Mouse (Mus musculus): ENCODE results near the gene Smap1.

The Smap1 gene

GRCm38 (mm10) chr1:23920275-23920674 lies 1.8 kb downstream of the Smap1 start:
- no peak for DNase-seq (ENCODE audit: low spot score in 2 of 2)

GRCm38 (mm10) chr1:23919086-23919485 lies 3.0 kb downstream of the Smap1 start:
- no peak for DNase-seq (ENCODE audit: low spot score in 2 of 2)

- no peak for DNase-seq (ENCODE audit: low spot score in 2 of 2)
Measured at GRCm38 (mm10) chr1:23915483-23915882, 6.6 kb downstream of the Smap1 start.

GRCm38 (mm10) chr1:23912988-23913387 lies 9.1 kb downstream of the Smap1 start:
- DNase-seq (ENCODE audit: low spot score in 2 of 2): no peak

- DNase-seq (ENCODE audit: low spot score in 2 of 2): no peak
Measured at GRCm38 (mm10) chr1:23906082-23906481, 16.0 kb downstream of the Smap1 start.

- no peak for DNase-seq (ENCODE audit: low spot score in 2 of 2)
Measured at GRCm38 (mm10) chr1:23903340-23903739, 18.8 kb downstream of the Smap1 start.

- no peak for DNase-seq (ENCODE audit: low spot score in 2 of 2)
Measured at GRCm38 (mm10) chr1:23902736-23903135, 19.4 kb downstream of the Smap1 start.

GRCm38 (mm10) chr1:23899647-23900020 lies 22.5 kb downstream of the Smap1 start:
- no peak for DNase-seq (ENCODE audit: low spot score in 2 of 2)

- no peak for DNase-seq (ENCODE audit: low spot score in 2 of 2)
Measured at GRCm38 (mm10) chr1:23899020-23899646, 23.0 kb downstream of the Smap1 start.

GRCm38 (mm10) chr1:23892072-23892471 lies 30.0 kb downstream of the Smap1 start:
- no peak for DNase-seq (ENCODE audit: low spot score in 2 of 2)

- no peak for DNase-seq (ENCODE audit: low spot score in 2 of 2)
Measured at GRCm38 (mm10) chr1:23884914-23885313, 37.2 kb downstream of the Smap1 start.

GRCm38 (mm10) chr1:23884087-23884668 lies 37.9 kb downstream of the Smap1 start:
- no peak for DNase-seq (ENCODE audit: low spot score in 2 of 2)

GRCm38 (mm10) chr1:23882681-23883080 lies 39.4 kb downstream of the Smap1 start:
- no peak for DNase-seq (ENCODE audit: low spot score in 2 of 2)

- DNase-seq (ENCODE audit: low spot score in 2 of 2): no peak
Measured at GRCm38 (mm10) chr1:23872194-23872593, 49.9 kb downstream of the Smap1 start.

- DNase-seq (ENCODE audit: low spot score in 2 of 2): no peak
Measured at GRCm38 (mm10) chr1:23867350-23867862, 54.7 kb downstream of the Smap1 start.

GRCm38 (mm10) chr1:23865566-23865965 lies 56.6 kb downstream of the Smap1 start:
- DNase-seq (ENCODE audit: low spot score in 2 of 2): no peak

- DNase-seq (ENCODE audit: low spot score in 2 of 2): no peak
Measured at GRCm38 (mm10) chr1:23860944-23861343, 61.2 kb downstream of the Smap1 start.

GRCm38 (mm10) chr1:23855623-23856022 lies 66.5 kb downstream of the Smap1 start:
- no peak for DNase-seq (ENCODE audit: low spot score in 2 of 2)

GRCm38 (mm10) chr1:23846044-23846680 lies 76.0 kb downstream of the Smap1 start:
- no peak for DNase-seq (ENCODE audit: low spot score in 2 of 2)

- DNase-seq (ENCODE audit: low spot score in 2 of 2): no peak
Measured at GRCm38 (mm10) chr1:23845007-23845406, 77.1 kb downstream of the Smap1 start.

GRCm38 (mm10) chr1:23843790-23844189 lies 78.3 kb downstream of the Smap1 start:
- no peak for DNase-seq (ENCODE audit: low spot score in 2 of 2)

- no peak for DNase-seq (ENCODE audit: low spot score in 2 of 2)
Measured at GRCm38 (mm10) chr1:23842629-23843028, 79.5 kb downstream of the Smap1 start.

GRCm38 (mm10) chr1:23840924-23841323 lies 81.2 kb downstream of the Smap1 start:
- no peak for DNase-seq (ENCODE audit: low spot score in 2 of 2)
